Mouse (Mus musculus): Measurements from ENCODE around the gene Dbx1.

The Dbx1 gene

GRCm38 (mm10) chr7:49636491-49637115, at the start of gene Dbx1:
Dbx1 (minus strand) TSS chr7:49636849.
- DNase-seq (ENCODE audit: low spot score) = no peak

GRCm38 (mm10) chr7:49678826-49679377, 42.3 kb upstream of the Dbx1 start:
- no peak for DNase-seq (ENCODE audit: low spot score)

GRCm38 (mm10) chr7:49678100-49678825, 41.6 kb upstream of the Dbx1 start:
- DNase-seq (ENCODE audit: low spot score) = no peak

- DNase-seq (ENCODE audit: low spot score) = no peak
Measured at GRCm38 (mm10) chr7:49677166-49677565, 40.5 kb upstream of the Dbx1 start.

GRCm38 (mm10) chr7:49676627-49677026, 40.0 kb upstream of the Dbx1 start:
- no peak for DNase-seq (ENCODE audit: low spot score)

GRCm38 (mm10) chr7:49668260-49668857, 31.7 kb upstream of the Dbx1 start:
- no peak for DNase-seq (ENCODE audit: low spot score)

GRCm38 (mm10) chr7:49663575-49663974, 26.9 kb upstream of the Dbx1 start:
- no peak for DNase-seq (ENCODE audit: low spot score)

GRCm38 (mm10) chr7:49662492-49663026, 25.9 kb upstream of the Dbx1 start:
- no peak for DNase-seq (ENCODE audit: low spot score)

GRCm38 (mm10) chr7:49661811-49662491, 25.3 kb upstream of the Dbx1 start:
- DNase-seq (ENCODE audit: low spot score) = no peak

GRCm38 (mm10) chr7:49640709-49641305, 4.2 kb upstream of the Dbx1 start:
- DNase-seq (ENCODE audit: low spot score) = no peak

- DNase-seq (ENCODE audit: low spot score) = no peak
Measured at GRCm38 (mm10) chr7:49639864-49640708, 3.4 kb upstream of the Dbx1 start.

- no peak for DNase-seq (ENCODE audit: low spot score)
Measured at GRCm38 (mm10) chr7:49638941-49639776, 2.5 kb upstream of the Dbx1 start.

- no peak for DNase-seq (ENCODE audit: low spot score)
Measured at GRCm38 (mm10) chr7:49637851-49638663, 1.4 kb upstream of the Dbx1 start.

GRCm38 (mm10) chr7:49637281-49637680, 632 bp upstream of the Dbx1 start:
- no peak for DNase-seq (ENCODE audit: low spot score)

GRCm38 (mm10) chr7:49635971-49636370, 678 bp downstream of the Dbx1 start:
- no peak for DNase-seq (ENCODE audit: low spot score)

GRCm38 (mm10) chr7:49635074-49635621, 1.5 kb downstream of the Dbx1 start:
- no peak for DNase-seq (ENCODE audit: low spot score)

GRCm38 (mm10) chr7:49634291-49635073, 2.2 kb downstream of the Dbx1 start:
- DNase-seq (ENCODE audit: low spot score) = no peak
